9 mouse cellular contexts compared by ENCODE assay signal in the genomic region with DNA sequence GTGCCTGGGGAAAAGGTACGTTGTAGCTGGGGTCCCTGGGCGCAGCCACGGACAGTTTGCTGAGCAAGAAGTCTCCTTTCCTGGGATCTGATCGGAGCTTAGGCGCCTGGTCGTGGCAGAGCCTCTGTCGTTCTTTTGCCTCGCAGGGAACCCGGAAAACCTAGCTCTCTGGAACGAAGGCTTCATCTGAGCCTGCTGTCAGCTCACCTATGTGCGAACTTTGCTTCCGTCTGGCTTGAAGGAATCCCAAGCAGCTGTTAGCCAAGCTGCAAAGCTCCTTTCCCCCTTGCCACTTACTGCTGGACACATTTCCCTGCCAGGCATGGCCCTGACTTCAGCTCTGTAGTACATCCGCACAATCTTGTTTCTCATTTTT. TPM values are rescaled to one million over a fixed set of nuclear protein-coding genes. Genes with fewer than 3 reads are reported as not detected.
A peak's percentile ranks its signal among the peaks of the same experiment; 100 is the strongest.
DNase-seq lines count a peak whose midpoint lies in the region; ATAC-seq and TF ChIP-seq lines count a peak whose summit lies in the region.
"Had no signal": no experiment of that assay in that cellular context is flagged by ENCODE, and none has a peak within 500 bp of the region (broad histone marks: within the 10 kb centered on the region; RNA-seq: fewer than 3 reads in every experiment).

No protein-coding gene starts in this region.

- H3K4me3 ChIP-seq in heart, embryonic 12.5 days: peak overlapping the region; percentile 62
- peak overlapping the region; percentile 60 for H3K4me3 ChIP-seq in brown adipose tissue, adult 24 weeks (ENCODE audit: insufficient read depth, low read depth, low read length)
- H3K4me3 ChIP-seq in forebrain, embryonic 15.5 days: peak overlapping the region; percentile 55
- H3K4me3 ChIP-seq in limb, embryonic 14.5 days (replicated peaks; ENCODE audit: low read length): peak overlapping the region; percentile 62

- ATAC-seq in heart, embryonic 12.5 days (ENCODE audit: insufficient number of reproducible peaks, low FRiP score): 0 out of 2 replicates have a peak, but pooled peaks have one; percentile 1
- no peak; the same call in 1 of the 2 replicates for ATAC-seq in forebrain, embryonic 15.5 days (replicated peaks)
- 0 out of 2 replicates have a peak, but pooled peaks have one; percentile 2 for ATAC-seq in limb, embryonic 14.5 days (ENCODE audit: low FRiP score, low read depth)

- no peaks in the 10 kb centered on the region for H3K36me3 ChIP-seq in heart, embryonic 12.5 days
- H3K36me3 ChIP-seq in forebrain, embryonic 15.5 days: no peaks in the 10 kb centered on the region
- H3K36me3 ChIP-seq in limb, embryonic 14.5 days (ENCODE audit: control insufficient read depth, insufficient read depth, low read length): peaks cover 2% of the 10 kb centered on the region; the same call in 1 of the 2 replicates

- H3K4me1 ChIP-seq in heart, embryonic 12.5 days (replicated peaks): peaks cover 10% of the 10 kb centered on the region
- H3K4me1 ChIP-seq in brown adipose tissue, adult 24 weeks (ENCODE audit: control insufficient read depth, insufficient read depth, insufficient read length, low read length): no peaks in the 10 kb centered on the region
- H3K4me1 ChIP-seq in forebrain, embryonic 15.5 days: peaks cover 34% of the 10 kb centered on the region
- H3K4me1 ChIP-seq in limb, embryonic 14.5 days (ENCODE audit: control insufficient read depth, insufficient read depth, low read length): peaks cover 5% of the 10 kb centered on the region; the same call in 1 of the 2 replicates

- under 1% methylated on average over 13 of the region's 13 CpGs for WGBS in heart, embryonic 12.5 days
- whole genome bisulfite sequencing in forebrain, embryonic 15.5 days: under 1% methylated on average over 13 of the region's 13 CpGs
- 0% methylated on average over 12 of the region's 13 CpGs for WGBS in limb, embryonic 14.5 days

- peak overlapping the region; percentile 85 for H3K4me2 ChIP-seq in heart, embryonic 12.5 days
- peak overlapping the region; percentile 81 for H3K4me2 ChIP-seq in forebrain, embryonic 15.5 days (replicated peaks)
- peak overlapping the region; percentile 86 for H3K4me2 ChIP-seq in limb, embryonic 14.5 days (replicated peaks; ENCODE audit: low read depth, low read length, severe bottlenecking)

- peak overlapping the region; percentile 60 for H3K9ac ChIP-seq in heart, embryonic 12.5 days
- H3K9ac ChIP-seq in forebrain, embryonic 15.5 days (replicated peaks): peak overlapping the region; percentile 63
- H3K9ac ChIP-seq in limb, embryonic 14.5 days (ENCODE audit: low read depth, low read length, severe bottlenecking): peak overlapping the region; percentile 57

- no peaks in the 10 kb centered on the region for H3K27me3 ChIP-seq in heart, embryonic 12.5 days (replicated peaks)
- H3K27me3 ChIP-seq in forebrain, embryonic 15.5 days: no peaks in the 10 kb centered on the region
- no peaks in the 10 kb centered on the region for H3K27me3 ChIP-seq in limb, embryonic 14.5 days (ENCODE audit: control insufficient read depth, insufficient read depth, low read length)

- 0 out of 2 replicates have a peak overlapping the region, but pooled peaks have one; percentile 31 for H3K27ac ChIP-seq in heart, embryonic 12.5 days (ENCODE audit: poor library complexity, severe bottlenecking)
- no peak overlapping the region for H3K27ac ChIP-seq in brown adipose tissue, adult 24 weeks (replicated peaks; ENCODE audit: low read depth, low read length)
- H3K27ac ChIP-seq in forebrain, embryonic 15.5 days (replicated peaks): peak overlapping the region; percentile 89
- peak overlapping the region; percentile 59; the same call in 1 of the 2 replicates for H3K27ac ChIP-seq in limb, embryonic 14.5 days (replicated peaks; ENCODE audit: low read depth, low read length)

- no peaks in the 10 kb centered on the region for H3K9me3 ChIP-seq in heart, embryonic 12.5 days (replicated peaks)
- no peaks in the 10 kb centered on the region for H3K9me3 ChIP-seq in forebrain, embryonic 15.5 days
- H3K9me3 ChIP-seq in limb, embryonic 14.5 days (ENCODE audit: control insufficient read depth, low read length): no peaks in the 10 kb centered on the region

- TF ChIP-seq POLR2A in limb, embryonic 14.5 days (IDR thresholded peaks at IDR 0.05; ENCODE audit: borderline replicate concordance, extremely low read depth, insufficient read depth, insufficient read length): no peak

- DNase-seq in heart, postnatal 36 days: no peak
- no peak for DNase-seq in limb, embryonic 14.5 days (ENCODE audit: low spot score)
- DNase-seq in right cerebral cortex, postnatal 10 days (ENCODE audit: low spot score in 2 of 2): peak; percentile 51 to 57
- no peak for DNase-seq in spleen, adult 12 weeks (ENCODE audit: low spot score)
- DNase-seq in gastrocnemius, postnatal 36 days: no peak

- intact Hi-C loops in heart, postnatal 36 days (cut with DNase I): no loop called here
- intact Hi-C loops in gastrocnemius, postnatal 36 days (cut with DNase I): no loop called here

RNA-seq across cellular contexts. Expression of a gene that starts 0.9 kb away (rescaled TPM):
- 10.0 and 10.1 TPM in 2 replicates for polyA plus RNA-seq in heart, embryonic 12.5 days (2016; fragmentation: Nextera tagmentation; extraction: Ambion mirVana)
- total RNA-seq in heart, postnatal 36 days (2021): 1 to 10 TPM; 2.1 to 3.1 TPM
- polyA plus RNA-seq in brown adipose tissue, adult 24 weeks (2012; ENCODE audit: insufficient read depth, insufficient read length, missing spikeins): 0.16 TPM in 1 of 2 replicates, not detected in the other
- 131 and 139 TPM in 2 replicates for polyA plus RNA-seq in forebrain, embryonic 15.5 days (2015; fragmentation: Nextera tagmentation; extraction: Ambion mirVana)
- polyA plus RNA-seq in limb, embryonic 14.5 days (2012; rRNA removed): 6.4 and 7.3 TPM in 2 replicates
- 44.0 and 53.0 TPM in 2 replicates for polyA plus RNA-seq in limb, embryonic 14.5 days (2014; fragmentation: Nextera tagmentation; extraction: Ambion mirVana)
- under 1 TPM; 0.42 to 0.74 TPM for total RNA-seq in gastrocnemius, postnatal 36 days (2021)
- total RNA-seq: MEL had no signal

Comparison
In these comparisons a context has a peak if more than half of its experiments do, and no peak if none do; other contexts are left out.
1. DNase-seq: peak in right cerebral cortex, postnatal 10 days (2 of 2); none in heart, postnatal 36 days (0 of 2), limb, embryonic 14.5 days (single experiment), spleen, adult 12 weeks (single experiment) and gastrocnemius, postnatal 36 days (0 of 2).
2. Peak in every context shown above with its lines, with median percentiles within 50 percentile points of each other: H3K4me2 ChIP-seq, H3K4me3 ChIP-seq and H3K9ac ChIP-seq.